Mouse (Mus musculus) ES-Bruce4 (cell line): ENCODE data around the gene Slc7a14.
A peak's percentile ranks its signal among the peaks of the same experiment; 100 is the strongest.

Experiments
- CTCF ChIP-seq: IDR thresholded peaks from one replicate; pipeline ENCODE4 v1.8.1; 2011; ENCODE audit warnings: low read depth, low read length
- EP300 ChIP-seq: IDR thresholded peaks from 2 replicates; pipeline ENCODE4 v1.6.1; 2011; ENCODE audit warnings: low read depth, low read length; ENCODE audit not compliant: insufficient read depth
- POLR2A ChIP-seq: IDR thresholded peaks from one replicate; pipeline ENCODE4 v1.8.1; 2011; ENCODE audit warnings: low read length; ENCODE audit not compliant: insufficient read depth

GRCm38 (mm10) chr3:31260329-31260963 is 49.7 kb downstream of the Slc7a14 start:
- TF ChIP-seq CTCF (no peak), POLR2A (no peak), EP300 (peak; percentile 66)
